Mouse (Mus musculus): ENCODE data around the gene Olfr1269.

The Olfr1269 gene

GRCm38 (mm10) chr2:90121312-90121711 is at the start of gene Olfr1269:
TSS of gene Olfr1269 (minus strand) at chr2:90121412.
- no peak for DNase-seq (ENCODE audit: low read depth, low spot score)

- DNase-seq (ENCODE audit: low read depth, low spot score), result no peak
Measured at GRCm38 (mm10) chr2:90153916-90154315, 32.7 kb upstream of the Olfr1269 start.

- DNase-seq (ENCODE audit: low read depth, low spot score), result no peak
Measured at GRCm38 (mm10) chr2:90152991-90153390, 31.8 kb upstream of the Olfr1269 start, which contains the start of gene Olfr1270. TSS of gene Olfr1270 (minus strand) at chr2:90153091.

GRCm38 (mm10) chr2:90142196-90142595 is 21.0 kb upstream of the Olfr1269 start, which contains the start of gene Olfr32:
TSS of gene Olfr32 (minus strand) at chr2:90142296.
- DNase-seq (ENCODE audit: low read depth, low spot score), result no peak

GRCm38 (mm10) chr2:90070065-90070464 is 51.1 kb downstream of the Olfr1269 start:
- DNase-seq (ENCODE audit: low read depth, low spot score), result no peak

Data from retina, postnatal 7 days (tissue).